20 mouse cellular contexts compared by ENCODE assay signal in the genomic region with DNA sequence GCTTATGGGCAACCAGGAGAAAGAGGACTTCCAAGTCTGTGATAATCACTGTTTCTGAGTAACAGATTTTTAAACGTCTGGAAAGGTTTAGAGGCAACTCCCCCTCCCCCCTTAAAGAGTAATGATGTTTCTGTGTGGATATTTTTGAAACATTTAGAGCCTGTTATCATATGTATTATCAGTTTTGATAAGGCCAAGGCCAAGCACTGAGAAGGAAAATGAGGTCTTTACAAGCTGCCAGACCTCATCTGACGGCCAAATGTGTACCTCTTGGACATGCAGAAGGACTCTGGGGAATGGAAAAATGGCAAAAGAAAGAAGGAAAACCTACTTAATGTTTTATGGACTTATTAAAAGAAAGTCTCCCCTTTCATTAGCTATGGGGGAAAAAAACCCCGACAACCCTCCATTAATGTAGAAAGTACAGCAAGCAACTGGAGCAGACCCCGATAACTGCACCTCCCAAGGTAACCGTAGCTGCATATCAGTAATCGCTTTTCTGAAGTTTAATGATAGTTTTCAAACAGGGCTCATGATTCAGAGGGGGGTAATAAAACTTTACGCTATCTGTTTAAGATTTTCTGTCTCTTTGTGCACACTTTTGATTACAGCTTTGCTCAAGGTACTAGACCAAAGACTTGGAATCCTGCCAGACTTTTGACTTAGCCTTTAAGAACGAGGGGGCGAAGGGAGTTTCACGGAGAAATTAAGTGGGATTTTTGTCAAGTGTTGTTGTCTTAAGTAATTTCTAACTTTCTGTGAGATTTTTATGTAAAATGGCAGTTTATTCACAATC.
DNase-seq lines count a peak whose midpoint lies in the region; ATAC-seq lines count a peak whose summit lies in the region.
"Had no signal": no experiment of that assay in that cellular context is flagged by ENCODE, and none has a peak within 500 bp of the region (broad histone marks: within the 10 kb centered on the region; RNA-seq: fewer than 3 reads in every experiment).

No protein-coding gene starts in this region.

- no peaks in the 10 kb centered on the region for H3K36me3 ChIP-seq in forebrain, embryonic 14.5 days (ENCODE audit: control insufficient read depth, insufficient read depth, low read length)
- no peaks in the 10 kb centered on the region for H3K36me3 ChIP-seq in forebrain, embryonic 16.5 days (ENCODE audit: control insufficient read depth, insufficient read depth)
- no peaks in the 10 kb centered on the region for H3K36me3 ChIP-seq in midbrain, embryonic 14.5 days (ENCODE audit: control insufficient read depth, insufficient read depth, low read length)
- no peaks in the 10 kb centered on the region for H3K36me3 ChIP-seq in midbrain, embryonic 10.5 days
- no peaks in the 10 kb centered on the region for H3K36me3 ChIP-seq in limb, embryonic 15.5 days
- H3K36me3 ChIP-seq: embryonic facial prominence, embryonic 12.5 days; heart, embryonic 12.5 days; liver, embryonic 12.5 days; lung, embryonic 15.5 days; midbrain, embryonic 12.5 days; neural tube, embryonic 13.5 days had no signal

- no peak overlapping the region for H3K9ac ChIP-seq in forebrain, embryonic 14.5 days (ENCODE audit: low read length)
- H3K9ac ChIP-seq in forebrain, embryonic 16.5 days (replicated peaks; ENCODE audit: low read depth, low read length), result no peak overlapping the region
- no peak overlapping the region for H3K9ac ChIP-seq in midbrain, embryonic 14.5 days (replicated peaks; ENCODE audit: low read length)
- H3K9ac ChIP-seq in limb, embryonic 15.5 days, result no peak overlapping the region
- H3K9ac ChIP-seq: embryonic facial prominence, embryonic 12.5 days; forebrain, postnatal 0 days; heart, embryonic 12.5 days; hindbrain, embryonic 14.5 days; liver, embryonic 12.5 days; lung, embryonic 15.5 days; midbrain, embryonic 12.5 days; neural tube, embryonic 13.5 days had no signal

- no peak for ATAC-seq in forebrain, embryonic 14.5 days
- ATAC-seq in forebrain, embryonic 16.5 days, result no peak
- ATAC-seq in midbrain, embryonic 14.5 days (ENCODE audit: low FRiP score, low TSS enrichment), result no peak
- ATAC-seq in limb, embryonic 15.5 days (ENCODE audit: insufficient number of reproducible peaks, low FRiP score, low TSS enrichment, low read depth), result no peak
- ATAC-seq: forebrain, postnatal 0 days; liver, embryonic 12.5 days; Patski had no signal

- no peaks in the 10 kb centered on the region for H3K4me1 ChIP-seq in forebrain, embryonic 14.5 days (ENCODE audit: control insufficient read depth, insufficient read depth, low read length)
- no peaks in the 10 kb centered on the region for H3K4me1 ChIP-seq in forebrain, embryonic 16.5 days (replicated peaks; ENCODE audit: control insufficient read depth, insufficient read depth, low read length)
- H3K4me1 ChIP-seq in midbrain, embryonic 14.5 days (ENCODE audit: control insufficient read depth, insufficient read depth, low read length), result no peaks in the 10 kb centered on the region
- no peaks in the 10 kb centered on the region for H3K4me1 ChIP-seq in midbrain, embryonic 10.5 days
- peaks cover 7% of the 10 kb centered on the region for H3K4me1 ChIP-seq in limb, embryonic 15.5 days
- H3K4me1 ChIP-seq: liver, embryonic 12.5 days; lung, embryonic 15.5 days; midbrain, embryonic 12.5 days; neural tube, embryonic 13.5 days had no signal

- no peak overlapping the region for H3K27ac ChIP-seq in forebrain, embryonic 14.5 days (ENCODE audit: low read depth, low read length)
- no peak overlapping the region for H3K27ac ChIP-seq in forebrain, embryonic 16.5 days (ENCODE audit: low read length)
- H3K27ac ChIP-seq in midbrain, embryonic 14.5 days (replicated peaks; ENCODE audit: low read depth, low read length), result no peak overlapping the region
- no peak overlapping the region for H3K27ac ChIP-seq in midbrain, embryonic 10.5 days (replicated peaks)
- no peak overlapping the region for H3K27ac ChIP-seq in limb, embryonic 15.5 days
- H3K27ac ChIP-seq: embryonic facial prominence, embryonic 12.5 days; hindbrain, embryonic 14.5 days; layer of hippocampus, adult 2 months; liver, embryonic 12.5 days; lung, embryonic 15.5 days; midbrain, embryonic 12.5 days; neural tube, embryonic 13.5 days had no signal

- no peak overlapping the region for H3K4me3 ChIP-seq in forebrain, embryonic 14.5 days (ENCODE audit: low read depth, low read length)
- H3K4me3 ChIP-seq in forebrain, embryonic 16.5 days (replicated peaks; ENCODE audit: low read length), result no peak overlapping the region
- H3K4me3 ChIP-seq in midbrain, embryonic 14.5 days (replicated peaks; ENCODE audit: low read depth, low read length), result no peak overlapping the region
- no peak overlapping the region for H3K4me3 ChIP-seq in midbrain, embryonic 10.5 days
- no peak overlapping the region for H3K4me3 ChIP-seq in limb, embryonic 15.5 days
- H3K4me3 ChIP-seq: embryonic facial prominence, embryonic 12.5 days; heart, embryonic 12.5 days; layer of hippocampus, adult 2 months; liver, embryonic 12.5 days; lung, embryonic 15.5 days; midbrain, embryonic 12.5 days; neural tube, embryonic 13.5 days had no signal

- H3K9me3 ChIP-seq in forebrain, embryonic 14.5 days (replicated peaks; ENCODE audit: control insufficient read depth, low read length), result no peaks in the 10 kb centered on the region
- H3K9me3 ChIP-seq in forebrain, embryonic 16.5 days (ENCODE audit: control insufficient read depth, low read length), result 0 out of 2 replicates have a peak, but pooled peaks cover 2% of the 10 kb centered on the region
- no peaks in the 10 kb centered on the region for H3K9me3 ChIP-seq in midbrain, embryonic 14.5 days (ENCODE audit: control insufficient read depth, low read length)
- no peaks in the 10 kb centered on the region for H3K9me3 ChIP-seq in midbrain, embryonic 10.5 days (replicated peaks)
- no peaks in the 10 kb centered on the region for H3K9me3 ChIP-seq in limb, embryonic 15.5 days
- H3K9me3 ChIP-seq: embryonic facial prominence, embryonic 12.5 days; heart, embryonic 12.5 days; liver, embryonic 12.5 days; lung, embryonic 15.5 days; midbrain, embryonic 12.5 days had no signal

- DNase-seq in forebrain, embryonic 14.5 days (ENCODE audit: low spot score), result peak; percentile 34
- DNase-seq in midbrain, embryonic 14.5 days, result peak; percentile 25
- DNase-seq in midbrain, embryonic 10.5 days (ENCODE audit: low spot score), result no peak
- peak; percentile 19 for DNase-seq in forelimb bud, embryonic 11.5 days (ENCODE audit: low read depth, low spot score)
- DNase-seq in Muller cell, postnatal 12 days (ENCODE audit: inconsistent ontology term), result no peak
- DNase-seq: cerebellum, postnatal 25 days; forebrain, postnatal 0 days; kidney, adult 2 months; thymus, postnatal 4 days had no signal

- WGBS in forebrain, embryonic 14.5 days, result 64% methylated on average over 10 of the region's 10 CpGs
- WGBS in forebrain, embryonic 16.5 days, result 57% methylated on average over 10 of the region's 10 CpGs
- 80% methylated on average over 10 of the region's 10 CpGs for WGBS in midbrain, embryonic 14.5 days
- 89% methylated on average over 10 of the region's 10 CpGs for WGBS in midbrain, embryonic 10.5 days
- 15% methylated on average over 10 of the region's 10 CpGs for WGBS in limb, embryonic 15.5 days

- no peaks in the 10 kb centered on the region for H3K27me3 ChIP-seq in forebrain, embryonic 14.5 days (replicated peaks; ENCODE audit: control insufficient read depth, insufficient read depth, low read length)
- H3K27me3 ChIP-seq in forebrain, embryonic 16.5 days (replicated peaks; ENCODE audit: control insufficient read depth, insufficient read depth, low read length), result no peaks in the 10 kb centered on the region
- no peaks in the 10 kb centered on the region for H3K27me3 ChIP-seq in midbrain, embryonic 14.5 days (ENCODE audit: control insufficient read depth, insufficient read depth, low read length)
- no peaks in the 10 kb centered on the region for H3K27me3 ChIP-seq in midbrain, embryonic 10.5 days (ENCODE audit: low read depth, poor library complexity, severe bottlenecking)
- no peaks in the 10 kb centered on the region for H3K27me3 ChIP-seq in limb, embryonic 15.5 days
- H3K27me3 ChIP-seq: embryonic facial prominence, embryonic 12.5 days; heart, embryonic 12.5 days; liver, embryonic 12.5 days; lung, embryonic 15.5 days; midbrain, embryonic 12.5 days; neural tube, embryonic 13.5 days; Patski had no signal

- no peak overlapping the region for H3K4me2 ChIP-seq in forebrain, embryonic 14.5 days (ENCODE audit: low read length)
- no peak overlapping the region for H3K4me2 ChIP-seq in forebrain, embryonic 16.5 days (ENCODE audit: low read length)
- no peak overlapping the region for H3K4me2 ChIP-seq in midbrain, embryonic 14.5 days (ENCODE audit: low read length)
- H3K4me2 ChIP-seq in limb, embryonic 15.5 days, result peak overlapping the region; percentile 29; the same call in 1 of the 2 replicates
- H3K4me2 ChIP-seq: embryonic facial prominence, embryonic 12.5 days; heart, embryonic 12.5 days; hindbrain, embryonic 14.5 days; liver, embryonic 12.5 days; lung, embryonic 15.5 days; midbrain, embryonic 12.5 days; neural tube, embryonic 13.5 days had no signal

Comparison
In these comparisons a context has a peak if more than half of its experiments do, and no peak if none do; other contexts are left out.
1. DNase-seq: peak in forebrain, embryonic 14.5 days (single experiment), midbrain, embryonic 14.5 days (single experiment) and forelimb bud, embryonic 11.5 days (single experiment); none in midbrain, embryonic 10.5 days (single experiment) and Muller cell, postnatal 12 days (single experiment).